Mouse (Mus musculus) erythroblast, embryonic 14.5 days (primary cell): ENCODE data around the gene Trappc10. TPM values are rescaled to one million over a fixed set of nuclear protein-coding genes. Genes with fewer than 3 reads are reported as not detected.
A peak's percentile ranks its signal among the peaks of the same experiment; 100 is the strongest.
"Not testable (repeated sequence)": the region's sequence is repeated elsewhere in the genome, so short reads cannot be mapped to it uniquely, and the experiment has no call there.

ENCODE experiments used
- H3K27me3 ChIP-seq: 2 replicates; pipeline ENCODE4 v1.6.1; 2012; ENCODE audit warnings: inconsistent platforms; ENCODE audit not compliant: control insufficient read depth
- H3K36me3 ChIP-seq: 2 replicates; pipeline ENCODE4 v1.6.1; 2012; ENCODE audit warnings: mild to moderate bottlenecking, inconsistent platforms; ENCODE audit not compliant: control insufficient read depth
- H3K4me1 ChIP-seq: 2 replicates; pipeline ENCODE4 v1.6.1; 2012; ENCODE audit warnings: inconsistent platforms; ENCODE audit not compliant: control insufficient read depth
- H3K4me3 ChIP-seq: replicated peaks from 2 replicates; pipeline ENCODE3; 2012; ENCODE audit warnings: moderate library complexity, mild to moderate bottlenecking, inconsistent platforms
- H3K9me3 ChIP-seq: 2 replicates; pipeline ENCODE4 v1.6.1; 2012; ENCODE audit warnings: low read length, inconsistent platforms, mixed read lengths; ENCODE audit not compliant: control insufficient read depth
- GATA1 ChIP-seq: IDR thresholded peaks from 2 replicates; pipeline ENCODE4 v1.6.1; 2012; ENCODE audit warnings: low read length, inconsistent platforms, mixed read lengths
- TAL1 ChIP-seq: IDR thresholded peaks from 3 replicates; pipeline ENCODE4 v1.6.1; 2012; ENCODE audit warnings: low read length, inconsistent platforms, mixed read lengths
- polyA plus RNA-seq: library from polyadenylated mRNA; stranded (reverse); fragments of >175 nt; gene quantifications from 2 replicates; pipeline ENCODE4 v1.2.3, GENCODE M21; 2012

Gene Trappc10
- polyA plus RNA-seq, 1 experiment = 5.3 TPM

DNA sequence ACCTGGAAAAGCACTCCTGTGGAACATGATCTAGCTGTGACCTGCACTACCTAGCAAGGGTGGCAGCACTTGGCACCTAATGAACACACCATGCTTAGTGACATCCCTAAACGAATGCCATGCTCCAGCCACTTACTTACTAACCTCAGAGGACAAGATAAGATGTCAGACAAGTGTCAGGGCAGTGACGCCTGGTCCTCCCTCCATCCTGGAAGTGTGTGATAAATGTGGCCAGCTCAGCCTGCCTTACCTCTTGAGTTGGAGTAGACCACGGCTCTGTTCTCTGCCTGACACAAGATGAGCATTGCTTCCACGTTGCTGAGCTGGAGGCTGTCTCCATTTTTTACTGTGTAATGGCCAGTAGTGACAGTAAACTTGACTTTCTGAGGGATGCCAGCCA lies 43.3 kb downstream of the Trappc10 start:
- no peak for TF ChIP-seq GATA1
- TF ChIP-seq TAL1 = no peak
- H3K36me3 ChIP-seq = peaks cover 100% of the 10 kb centered on the region
- no peak overlapping the region for H3K4me3 ChIP-seq
- H3K27me3 ChIP-seq = no peaks in the 10 kb centered on the region
- H3K4me1 ChIP-seq = peaks cover 50% of the 10 kb centered on the region
- no peaks in the 10 kb centered on the region for H3K9me3 ChIP-seq

GRCm38 (mm10) chr10:78192933-78193332 lies 51.5 kb downstream of the Trappc10 start:
- Histone ChIP-seq H3K4me1 (no peaks in the 10 kb centered on the region), H3K36me3 (peaks cover 100% of the 10 kb centered on the region), H3K27me3 (no peaks in the 10 kb centered on the region), H3K9me3 (no peaks in the 10 kb centered on the region), H3K4me3 (no peak overlapping the region)
- TF ChIP-seq TAL1 (no peak), GATA1 (no peak)

- peaks cover 76% of the 10 kb centered on the region for H3K36me3 ChIP-seq
- not testable (repeated sequence) for H3K27me3 ChIP-seq, H3K4me3 ChIP-seq, H3K9me3 ChIP-seq
- H3K4me1 ChIP-seq = peaks cover 33% of the 10 kb centered on the region
These were observed 58.4 kb downstream of the Trappc10 start for GRCm38 (mm10) chr10:78186076-78186475.

DNA sequence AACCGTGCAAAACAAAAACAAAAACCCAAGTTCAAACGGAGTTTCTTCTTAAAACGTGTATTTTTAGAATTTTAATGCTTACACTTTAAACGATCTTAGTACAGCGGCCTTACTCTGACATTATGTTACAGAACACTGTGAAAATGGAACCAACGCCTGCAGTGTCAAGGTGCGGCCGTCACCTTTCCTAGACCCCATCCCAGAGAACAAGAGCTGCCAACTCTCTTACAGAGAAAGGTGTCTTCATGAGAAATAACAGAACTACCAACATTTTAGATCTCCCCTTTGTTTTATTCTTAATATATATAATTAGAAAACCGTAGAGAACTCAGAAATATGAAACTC lies 59.1 kb downstream of the Trappc10 start:
- Histone ChIP-seq H3K4me3 (peak overlapping the region; percentile 76), H3K4me1 (peaks cover 33% of the 10 kb centered on the region), H3K27me3 (no peaks in the 10 kb centered on the region), H3K36me3 (peaks cover 76% of the 10 kb centered on the region), H3K9me3 (no peaks in the 10 kb centered on the region)
- TF ChIP-seq TAL1 (no peak), GATA1 (no peak)

DNA sequence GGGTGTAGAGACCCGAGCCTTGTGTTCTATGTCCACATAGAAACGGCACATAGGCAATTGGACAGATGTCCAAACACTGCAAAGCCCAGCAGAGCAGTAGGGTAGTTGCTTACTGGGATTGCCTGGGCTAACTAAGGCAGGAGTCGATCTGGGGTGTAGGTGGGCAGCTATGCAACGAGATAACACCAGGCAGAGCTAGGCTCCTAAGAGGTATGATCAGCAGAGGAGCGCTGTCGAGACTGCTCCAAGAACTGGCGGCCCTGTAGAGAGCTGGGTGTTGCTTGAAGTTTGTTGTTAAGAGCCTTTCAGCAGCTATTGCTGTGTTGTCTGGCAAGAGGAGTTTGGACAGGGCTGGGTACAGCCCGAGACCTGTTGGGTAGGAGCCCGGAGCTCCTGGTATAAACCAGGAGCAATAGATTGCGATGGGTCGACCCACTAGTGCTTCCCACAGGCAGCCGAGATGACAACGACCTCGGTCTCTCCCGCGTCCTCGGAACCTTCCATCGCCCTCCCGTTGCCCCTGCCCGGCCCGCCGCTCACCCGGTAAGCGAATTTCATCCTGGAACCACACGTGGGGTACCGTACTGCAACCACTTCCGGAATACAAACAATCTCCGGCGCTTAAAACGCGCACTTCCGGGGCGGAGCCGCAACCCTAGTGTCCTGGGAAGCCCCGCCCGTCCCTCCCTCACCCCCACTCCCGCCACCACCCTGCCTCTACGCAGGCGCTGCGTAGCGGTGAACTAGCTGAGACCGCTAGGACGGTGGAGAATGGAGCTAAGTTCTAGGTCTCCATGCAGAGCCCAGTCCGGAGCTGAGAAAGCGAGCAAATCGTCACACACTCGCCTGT lies 59.7 kb downstream of the Trappc10 start, which contains the start of gene Pwp2:
Gene Pwp2 (minus strand): TSS at position 619 of the 850 bp plus-strand sequence.
- Histone ChIP-seq H3K36me3 (peaks cover 76% of the 10 kb centered on the region), H3K27me3 (no peaks in the 10 kb centered on the region), H3K4me1 (peaks cover 33% of the 10 kb centered on the region), H3K9me3 (no peaks in the 10 kb centered on the region), H3K4me3 (peak within 1 kb of the TSS; percentile 76)
- TF ChIP-seq TAL1 (no peak), GATA1 (peak; percentile 31; the same call in 1 of the 2 replicates)

GRCm38 (mm10) chr10:78183577-78183976 lies 60.9 kb downstream of the Trappc10 start:
- Histone ChIP-seq H3K4me3 (no peak overlapping the region), H3K9me3 (no peaks in the 10 kb centered on the region), H3K27me3 (no peaks in the 10 kb centered on the region), H3K36me3 (peaks cover 76% of the 10 kb centered on the region), H3K4me1 (peaks cover 33% of the 10 kb centered on the region)
- TF ChIP-seq TAL1 (no peak), GATA1 (no peak)

DNA sequence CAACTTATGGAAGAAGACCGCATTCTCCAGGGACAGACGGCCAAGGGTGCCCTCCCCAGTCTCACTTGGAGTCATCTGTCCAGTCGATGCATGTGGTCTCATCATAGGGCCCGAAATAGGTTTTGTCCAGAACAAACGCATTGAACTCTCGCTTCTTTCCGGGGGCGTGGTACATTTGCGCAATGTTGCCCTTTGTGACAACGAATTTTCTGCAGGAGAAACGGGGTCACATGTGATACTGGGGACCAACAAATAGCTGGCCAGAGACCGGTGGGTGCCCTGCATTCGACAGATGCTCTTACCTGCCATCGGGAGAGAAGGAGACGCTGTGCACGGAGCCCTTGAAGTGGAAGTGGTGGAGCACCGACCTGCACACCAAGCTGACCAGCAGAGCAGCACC lies 62.1 kb downstream of the Trappc10 start:
- Histone ChIP-seq H3K4me3 (no peak overlapping the region), H3K36me3 (peaks cover 76% of the 10 kb centered on the region), H3K9me3 (no peaks in the 10 kb centered on the region), H3K27me3 (no peaks in the 10 kb centered on the region), H3K4me1 (peaks cover 33% of the 10 kb centered on the region)
- no peak for TF ChIP-seq GATA1

- H3K36me3 ChIP-seq = peaks cover 91% of the 10 kb centered on the region
- no peak overlapping the region for H3K4me3 ChIP-seq
- TF ChIP-seq TAL1 (no peak), GATA1 (no peak)
- H3K27me3 ChIP-seq = no peaks in the 10 kb centered on the region
- H3K9me3 ChIP-seq = no peaks in the 10 kb centered on the region
- peaks cover 15% of the 10 kb centered on the region for H3K4me1 ChIP-seq
These were observed 70.0 kb downstream of the Trappc10 start for GRCm38 (mm10) chr10:78174474-78174873.

- TF ChIP-seq GATA1 = no peak
- TF ChIP-seq TAL1 = no peak
- Histone ChIP-seq H3K4me1 (peaks cover 34% of the 10 kb centered on the region), H3K27me3 (no peaks in the 10 kb centered on the region), H3K9me3 (no peaks in the 10 kb centered on the region), H3K4me3 (no peak overlapping the region), H3K36me3 (peaks cover 79% of the 10 kb centered on the region)
These were observed 72.9 kb downstream of the Trappc10 start for GRCm38 (mm10) chr10:78171581-78171980.

DNA sequence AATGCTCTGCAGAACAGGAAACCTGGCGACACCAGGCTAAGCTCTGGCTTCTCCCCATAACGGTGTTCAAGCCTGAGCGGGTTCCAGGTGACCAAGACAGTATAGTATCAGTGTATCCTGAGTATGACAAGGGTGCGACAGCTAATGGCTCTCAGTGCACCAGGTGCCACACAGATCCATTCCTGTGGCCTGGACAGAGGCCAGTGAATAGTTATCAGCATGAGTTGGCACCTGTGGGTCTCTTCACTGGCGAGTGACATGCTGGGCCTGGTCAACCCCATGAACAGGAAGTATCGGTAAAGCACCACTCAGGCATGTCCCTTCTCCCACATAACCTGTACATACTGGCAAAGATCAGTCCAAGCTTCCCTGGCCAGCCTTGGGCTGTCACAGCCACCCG lies 73.4 kb downstream of the Trappc10 start:
- Histone ChIP-seq H3K4me1 (peaks cover 34% of the 10 kb centered on the region), H3K27me3 (no peaks in the 10 kb centered on the region), H3K36me3 (peaks cover 79% of the 10 kb centered on the region), H3K9me3 (no peaks in the 10 kb centered on the region), H3K4me3 (no peak overlapping the region)
- TF ChIP-seq TAL1 (no peak), GATA1 (no peak)
